Comparison of ENCODE assay signal across 8 mouse cellular contexts in the genomic region with DNA sequence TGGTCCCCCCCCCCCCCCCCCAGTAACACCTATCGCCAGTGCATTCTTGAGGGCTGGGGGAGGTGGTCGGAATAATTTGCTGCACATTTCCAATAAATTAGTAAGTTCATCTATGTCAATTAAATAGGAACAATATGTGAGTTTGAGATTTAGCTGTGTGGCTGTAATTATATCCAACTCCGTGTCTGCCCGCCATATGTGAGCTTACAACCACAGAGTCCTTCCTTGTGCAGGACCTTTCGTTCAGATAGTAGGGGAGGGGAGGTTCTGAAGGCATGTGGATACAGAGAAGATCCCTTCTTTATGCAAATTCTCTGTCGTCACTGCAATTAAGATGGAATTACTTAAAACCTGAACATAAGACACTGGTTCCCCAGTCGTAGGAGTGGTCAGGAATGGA. TPM values are rescaled to one million over a fixed set of nuclear protein-coding genes. Genes with fewer than 3 reads are reported as not detected.
DNase-seq lines count a peak whose midpoint lies in the region; ATAC-seq and TF ChIP-seq lines count a peak whose summit lies in the region.
"Had no signal": no experiment of that assay in that cellular context is flagged by ENCODE, and none has a peak within 500 bp of the region (broad histone marks: within the 10 kb centered on the region; RNA-seq: fewer than 3 reads in every experiment).

No protein-coding gene starts in this region.

- H3K27me3 ChIP-seq in forebrain, embryonic 13.5 days: no peaks in the 10 kb centered on the region
- H3K27me3 ChIP-seq in limb, embryonic 11.5 days (ENCODE audit: control insufficient read depth, insufficient read depth, low read length): no peaks in the 10 kb centered on the region
- H3K27me3 ChIP-seq in neural tube, embryonic 15.5 days (replicated peaks): no peaks in the 10 kb centered on the region

- peak overlapping the region; percentile 95 for H3K4me2 ChIP-seq in forebrain, embryonic 13.5 days
- H3K4me2 ChIP-seq in limb, embryonic 11.5 days (ENCODE audit: low read depth, severe bottlenecking): peak overlapping the region; percentile 97
- peak overlapping the region; percentile 90 for H3K4me2 ChIP-seq in neural tube, embryonic 15.5 days

- intact Hi-C loops in left cerebral cortex, adult 2 months (cut with DNase I): no loop called here
- intact Hi-C loops in left cerebral cortex, postnatal 10 days (cut with DNase I): loop anchor here (2.0 kb wide), 1 partner anchor 68 kb away; no protein-coding TSS in a partner anchor

- H3K27ac ChIP-seq in left cerebral cortex, adult 2 months: no peak overlapping the region
- H3K27ac ChIP-seq in forebrain, embryonic 13.5 days: no peak overlapping the region
- no peak overlapping the region; the same call in 1 of the 2 replicates for H3K27ac ChIP-seq in limb, embryonic 11.5 days (replicated peaks; ENCODE audit: low read depth, low read length)
- no peak overlapping the region for H3K27ac ChIP-seq in neural tube, embryonic 15.5 days (replicated peaks)

- H3K4me3 ChIP-seq in left cerebral cortex, adult 2 months: peak overlapping the region; percentile 87
- peak overlapping the region; percentile 82 for H3K4me3 ChIP-seq in forebrain, embryonic 13.5 days
- peak overlapping the region; percentile 94 for H3K4me3 ChIP-seq in limb, embryonic 11.5 days (ENCODE audit: low read depth, low read length)
- H3K4me3 ChIP-seq in neural tube, embryonic 15.5 days (replicated peaks): peak overlapping the region; percentile 90

- TF ChIP-seq CTCF in left cerebral cortex, adult 2 months (IDR thresholded peaks at IDR 0.05): no peak

- H3K9ac ChIP-seq in forebrain, embryonic 13.5 days: peak overlapping the region; percentile 90
- H3K9ac ChIP-seq in limb, embryonic 11.5 days (ENCODE audit: low read length): peak overlapping the region; percentile 12; the same call in 1 of the 2 replicates
- no peak overlapping the region for H3K9ac ChIP-seq in neural tube, embryonic 15.5 days (replicated peaks)

- DNase-seq in left cerebral cortex, adult 2 months (ENCODE audit: extremely low spot score in 1 of 2, low spot score in 2 of 2): no peak
- no peak for DNase-seq in left cerebral cortex, postnatal 10 days (ENCODE audit: extremely low spot score in 1 of 2, low spot score in 2 of 2)
- DNase-seq in limb, embryonic 11.5 days (ENCODE audit: low spot score): peak; percentile 60
- DNase-seq in adrenal gland, postnatal 4 days (ENCODE audit: low spot score in 2 of 2): no peak
- no peak for DNase-seq in cerebellum, adult 11-12 months

- WGBS in forebrain, embryonic 13.5 days: 35% methylated on average over 7 of the region's 7 CpGs
- 13% methylated on average over 7 of the region's 7 CpGs for WGBS in limb, embryonic 11.5 days
- 44% methylated on average over 7 of the region's 7 CpGs for WGBS in neural tube, embryonic 15.5 days

- no peak for ATAC-seq in forebrain, embryonic 13.5 days
- no peak for ATAC-seq in limb, embryonic 11.5 days (ENCODE audit: insufficient number of reproducible peaks, low FRiP score, low TSS enrichment, low read depth)
- no peak for ATAC-seq in neural tube, embryonic 15.5 days (ENCODE audit: low FRiP score)

- no peaks in the 10 kb centered on the region for H3K9me3 ChIP-seq in forebrain, embryonic 13.5 days (replicated peaks)
- no peaks in the 10 kb centered on the region for H3K9me3 ChIP-seq in limb, embryonic 11.5 days (ENCODE audit: control insufficient read depth, low read length)
- H3K9me3 ChIP-seq in neural tube, embryonic 15.5 days (replicated peaks): no peaks in the 10 kb centered on the region

- H3K4me1 ChIP-seq in forebrain, embryonic 13.5 days: peaks cover 56% of the 10 kb centered on the region
- peaks cover 34% of the 10 kb centered on the region for H3K4me1 ChIP-seq in limb, embryonic 11.5 days (ENCODE audit: control insufficient read depth, insufficient read depth, low read length)
- peaks cover 57% of the 10 kb centered on the region for H3K4me1 ChIP-seq in neural tube, embryonic 15.5 days

- H3K36me3 ChIP-seq in forebrain, embryonic 13.5 days (ENCODE audit: poor library complexity, severe bottlenecking): peaks cover 5% of the 10 kb centered on the region; the same call in 1 of the 2 replicates
- 0 out of 2 replicates have a peak, but pooled peaks cover 2% of the 10 kb centered on the region for H3K36me3 ChIP-seq in limb, embryonic 11.5 days (ENCODE audit: control insufficient read depth, insufficient read depth, low read length)
- no peaks in the 10 kb centered on the region for H3K36me3 ChIP-seq in neural tube, embryonic 15.5 days

RNA-seq across cellular contexts. Expression of a gene that starts 2.1 kb away (rescaled TPM):
- 100 to 1,000 TPM; 197 to 203 TPM for total RNA-seq in left cerebral cortex, adult 2 months (2021)
- total RNA-seq in left cerebral cortex, postnatal 10 days (2021): 100 to 1,000 TPM; 198 to 200 TPM
- polyA plus RNA-seq in forebrain, embryonic 13.5 days (2015; fragmentation: Nextera tagmentation; extraction: Ambion mirVana): 201 and 207 TPM in 2 replicates
- 276 and 282 TPM in 2 replicates for polyA plus RNA-seq in limb, embryonic 11.5 days (2014; fragmentation: Nextera tagmentation; extraction: Ambion mirVana)
- 134 and 140 TPM in 2 replicates for polyA plus RNA-seq in neural tube, embryonic 15.5 days (2015; fragmentation: Nextera tagmentation; extraction: Ambion mirVana)
- 100 to 1,000 TPM; 114 to 144 TPM for total RNA-seq in adrenal gland, postnatal 4 days (2021)

RNA-seq across cellular contexts. Expression of a gene that starts 50.5 kb away (rescaled TPM):
- total RNA-seq in left cerebral cortex, adult 2 months (2021): 10 to 100 TPM; 24.2 to 26.4 TPM
- 1 to 10 TPM; 3.0 to 3.5 TPM for total RNA-seq in left cerebral cortex, postnatal 10 days (2021)
- not detected in 2 replicates for polyA plus RNA-seq in forebrain, embryonic 13.5 days (2015; fragmentation: Nextera tagmentation; extraction: Ambion mirVana)
- 0.28 and 0.72 TPM in 2 replicates for polyA plus RNA-seq in limb, embryonic 11.5 days (2014; fragmentation: Nextera tagmentation; extraction: Ambion mirVana)
- 0.34 TPM in 1 of 2 replicates, not detected in the other for polyA plus RNA-seq in neural tube, embryonic 15.5 days (2015; fragmentation: Nextera tagmentation; extraction: Ambion mirVana)
- under 1 TPM; 0.85 to 0.90 TPM for total RNA-seq in adrenal gland, postnatal 4 days (2021)
- polyA plus RNA-seq: testis, adult 2 months had no signal

Comparison
In these comparisons a context has a peak if more than half of its experiments do, and no peak if none do; other contexts are left out.
1. RNA of a gene that starts 50.5 kb away (total RNA-seq): 24.2 to 26.4 TPM in left cerebral cortex, adult 2 months; 3.0 to 3.5 TPM in left cerebral cortex, postnatal 10 days and 0.85 to 0.90 TPM in adrenal gland, postnatal 4 days; every median in the first group is over 4 times any median in the second.
2. Peak in every context shown above with its lines, with median percentiles within 50 percentile points of each other: H3K4me3 ChIP-seq and H3K4me2 ChIP-seq.